Mouse (Mus musculus): ENCODE data around the gene Slc35e2. TPM values are rescaled to one million over a fixed set of nuclear protein-coding genes. Genes with fewer than 3 reads are reported as not detected.
A peak's percentile ranks its signal among the peaks of the same experiment; 100 is the strongest.
"Not testable (repeated sequence)": the region's sequence is repeated elsewhere in the genome, so short reads cannot be mapped to it uniquely, and the experiment has no call there.

Slc35e2 gene
- polyA plus RNA-seq, 1 experiment from 2014 or later = 18.1 TPM

GRCm38 (mm10) chr4:155563400-155564231 lies 37.6 kb upstream of the Slc35e2 start:
- ATAC-seq (ENCODE audit: low FRiP score) = peak; percentile 96
- peak; percentile 100 for DNase-seq (ENCODE audit: low spot score, missing footprints)
- H3K4me3 ChIP-seq (ENCODE audit: low read depth, low read length) = peak overlapping the region; percentile 60
- peaks cover 28% of the 10 kb centered on the region for H3K4me1 ChIP-seq (ENCODE audit: control insufficient read depth, insufficient read depth, low read length)
- WGBS = under 1% methylated on average over 69 of the region's 69 CpGs
- H3K9ac ChIP-seq (ENCODE audit: low read length) = peak overlapping the region; percentile 84
- H3K36me3 ChIP-seq (ENCODE audit: control insufficient read depth, insufficient read depth, low read length) = peaks cover 12% of the 10 kb centered on the region; the same call in 1 of the 2 replicates
- H3K9me3 ChIP-seq (ENCODE audit: control insufficient read depth, low read length) = no peaks in the 10 kb centered on the region
- no peaks in the 10 kb centered on the region for H3K27me3 ChIP-seq (ENCODE audit: control insufficient read depth, insufficient read depth, low read length)
- H3K27ac ChIP-seq (ENCODE audit: low read depth, low read length) = peak overlapping the region; percentile 68
- H3K4me2 ChIP-seq = peak overlapping the region; percentile 84

- Histone ChIP-seq H3K9ac (ENCODE audit: low read length) (peak overlapping the region; percentile 84), H3K27me3 (ENCODE audit: control insufficient read depth, insufficient read depth, low read length) (no peaks in the 10 kb centered on the region), H3K27ac (ENCODE audit: low read depth, low read length) (peak overlapping the region; percentile 66), H3K9me3 (ENCODE audit: control insufficient read depth, low read length) (no peaks in the 10 kb centered on the region), H3K4me2 (peak overlapping the region; percentile 84), H3K4me3 (ENCODE audit: low read depth, low read length) (peak overlapping the region; percentile 60), H3K36me3 (ENCODE audit: control insufficient read depth, insufficient read depth, low read length) (peaks cover 9% of the 10 kb centered on the region; the same call in 1 of the 2 replicates), H3K4me1 (ENCODE audit: control insufficient read depth, insufficient read depth, low read length) (peaks cover 28% of the 10 kb centered on the region)
- WGBS = 20% methylated on average over 20 of the region's 20 CpGs
- no peak for ATAC-seq (ENCODE audit: low FRiP score)
- DNase-seq (ENCODE audit: low spot score, missing footprints) = peak; percentile 95
These were observed 36.7 kb upstream of the Slc35e2 start for GRCm38 (mm10) chr4:155564315-155565069.

GRCm38 (mm10) chr4:155566555-155566954 lies 34.7 kb upstream of the Slc35e2 start:
- Histone ChIP-seq H3K9me3 (ENCODE audit: control insufficient read depth, low read length) (no peaks in the 10 kb centered on the region), H3K4me1 (ENCODE audit: control insufficient read depth, insufficient read depth, low read length) (peaks cover 25% of the 10 kb centered on the region), H3K9ac (ENCODE audit: low read length) (no peak overlapping the region), H3K27me3 (ENCODE audit: control insufficient read depth, insufficient read depth, low read length) (no peaks in the 10 kb centered on the region), H3K27ac (ENCODE audit: low read depth, low read length) (no peak overlapping the region), H3K4me2 (no peak overlapping the region), H3K36me3 (ENCODE audit: control insufficient read depth, insufficient read depth, low read length) (no peaks in the 10 kb centered on the region), H3K4me3 (ENCODE audit: low read depth, low read length) (no peak overlapping the region)
- DNase-seq (ENCODE audit: low spot score, missing footprints) = no peak
- ATAC-seq (ENCODE audit: low FRiP score) = no peak
- WGBS = 82% methylated on average over 8 of the region's 8 CpGs

- H3K36me3 ChIP-seq (ENCODE audit: control insufficient read depth, insufficient read depth, low read length) = no peaks in the 10 kb centered on the region
- no peak overlapping the region for H3K4me3 ChIP-seq (ENCODE audit: low read depth, low read length)
- DNase-seq (ENCODE audit: low spot score, missing footprints) (no peak), ATAC-seq (ENCODE audit: low FRiP score) (no peak)
- peaks cover 12% of the 10 kb centered on the region for H3K4me1 ChIP-seq (ENCODE audit: control insufficient read depth, insufficient read depth, low read length)
- 44% methylated on average over 2 of the region's 2 CpGs for WGBS
- no peak overlapping the region for H3K9ac ChIP-seq (ENCODE audit: low read length)
- H3K27ac ChIP-seq (ENCODE audit: low read depth, low read length) = no peak overlapping the region
- no peaks in the 10 kb centered on the region for H3K9me3 ChIP-seq (ENCODE audit: control insufficient read depth, low read length)
- no peaks in the 10 kb centered on the region for H3K27me3 ChIP-seq (ENCODE audit: control insufficient read depth, insufficient read depth, low read length)
- H3K4me2 ChIP-seq = no peak overlapping the region
These were observed 33.0 kb upstream of the Slc35e2 start for GRCm38 (mm10) chr4:155568170-155568569.

- Histone ChIP-seq H3K27ac (ENCODE audit: low read depth, low read length) (no peak overlapping the region), H3K4me2 (no peak overlapping the region), H3K4me3 (ENCODE audit: low read depth, low read length) (no peak overlapping the region), H3K27me3 (ENCODE audit: control insufficient read depth, insufficient read depth, low read length) (no peaks in the 10 kb centered on the region), H3K36me3 (ENCODE audit: control insufficient read depth, insufficient read depth, low read length) (no peaks in the 10 kb centered on the region), H3K9me3 (ENCODE audit: control insufficient read depth, low read length) (no peaks in the 10 kb centered on the region), H3K9ac (ENCODE audit: low read length) (no peak overlapping the region), H3K4me1 (ENCODE audit: control insufficient read depth, insufficient read depth, low read length) (peaks cover 12% of the 10 kb centered on the region)
- DNase-seq (ENCODE audit: low spot score, missing footprints) = no peak
- ATAC-seq (ENCODE audit: low FRiP score) = no peak
- 92% methylated on average over 7 of the region's 7 CpGs for WGBS
These were observed 32.4 kb upstream of the Slc35e2 start for GRCm38 (mm10) chr4:155568632-155569370.

GRCm38 (mm10) chr4:155569818-155570217 lies 31.4 kb upstream of the Slc35e2 start:
- DNase-seq (ENCODE audit: low spot score, missing footprints) (no peak), ATAC-seq (ENCODE audit: low FRiP score) (no peak)
- no peaks in the 10 kb centered on the region for H3K9me3 ChIP-seq (ENCODE audit: control insufficient read depth, low read length)
- peaks cover 6% of the 10 kb centered on the region for H3K4me1 ChIP-seq (ENCODE audit: control insufficient read depth, insufficient read depth, low read length)
- H3K27ac ChIP-seq (ENCODE audit: low read depth, low read length) = no peak overlapping the region
- no peak overlapping the region for H3K4me2 ChIP-seq
- WGBS = 95% methylated on average over 6 of the region's 6 CpGs
- no peaks in the 10 kb centered on the region for H3K36me3 ChIP-seq (ENCODE audit: control insufficient read depth, insufficient read depth, low read length)
- H3K4me3 ChIP-seq (ENCODE audit: low read depth, low read length) = no peak overlapping the region
- no peaks in the 10 kb centered on the region for H3K27me3 ChIP-seq (ENCODE audit: control insufficient read depth, insufficient read depth, low read length)
- H3K9ac ChIP-seq (ENCODE audit: low read length) = no peak overlapping the region

GRCm38 (mm10) chr4:155570315-155570714 lies 30.9 kb upstream of the Slc35e2 start:
- not testable (repeated sequence) for H3K4me1 ChIP-seq (ENCODE audit: control insufficient read depth, insufficient read depth, low read length); H3K9ac ChIP-seq (ENCODE audit: low read length); H3K4me3 ChIP-seq (ENCODE audit: low read depth, low read length); H3K4me2 ChIP-seq; H3K27ac ChIP-seq (ENCODE audit: low read depth, low read length); H3K27me3 ChIP-seq (ENCODE audit: control insufficient read depth, insufficient read depth, low read length); H3K36me3 ChIP-seq (ENCODE audit: control insufficient read depth, insufficient read depth, low read length); H3K9me3 ChIP-seq (ENCODE audit: control insufficient read depth, low read length); DNase-seq (ENCODE audit: low spot score, missing footprints); ATAC-seq (ENCODE audit: low FRiP score)
- WGBS = 89% methylated on average over 11 of the region's 11 CpGs

- WGBS = 82% methylated on average over 2 of the region's 2 CpGs
- DNase-seq (ENCODE audit: low spot score, missing footprints) = no peak
- H3K4me1 ChIP-seq (ENCODE audit: control insufficient read depth, insufficient read depth, low read length) = no peaks in the 10 kb centered on the region
- H3K9ac ChIP-seq (ENCODE audit: low read length) = no peak overlapping the region
- H3K27ac ChIP-seq (ENCODE audit: low read depth, low read length) = no peak overlapping the region
- no peak for ATAC-seq (ENCODE audit: low FRiP score)
- H3K4me3 ChIP-seq (ENCODE audit: low read depth, low read length) = no peak overlapping the region
- no peak overlapping the region for H3K4me2 ChIP-seq
- no peaks in the 10 kb centered on the region for H3K27me3 ChIP-seq (ENCODE audit: control insufficient read depth, insufficient read depth, low read length)
- no peaks in the 10 kb centered on the region for H3K9me3 ChIP-seq (ENCODE audit: control insufficient read depth, low read length)
- H3K36me3 ChIP-seq (ENCODE audit: control insufficient read depth, insufficient read depth, low read length) = no peaks in the 10 kb centered on the region
These were observed 29.8 kb upstream of the Slc35e2 start for GRCm38 (mm10) chr4:155571442-155571841.
